Mouse (Mus musculus) T-cell, adult 66 days (primary cell): ENCODE measurements around the gene Gm5416. TPM values are rescaled to one million over a fixed set of nuclear protein-coding genes. Genes with fewer than 3 reads are reported as not detected.

Experiments
- total RNA-seq, 2 experiments: library from RNA; stranded (reverse); gene quantifications; 3 replicates in 1 of 2; 4 replicates in 1 of 2; pipeline ENCODE4 v1.2.4; 2023

Gene Gm5416
- total RNA-seq: not detected

DNA sequence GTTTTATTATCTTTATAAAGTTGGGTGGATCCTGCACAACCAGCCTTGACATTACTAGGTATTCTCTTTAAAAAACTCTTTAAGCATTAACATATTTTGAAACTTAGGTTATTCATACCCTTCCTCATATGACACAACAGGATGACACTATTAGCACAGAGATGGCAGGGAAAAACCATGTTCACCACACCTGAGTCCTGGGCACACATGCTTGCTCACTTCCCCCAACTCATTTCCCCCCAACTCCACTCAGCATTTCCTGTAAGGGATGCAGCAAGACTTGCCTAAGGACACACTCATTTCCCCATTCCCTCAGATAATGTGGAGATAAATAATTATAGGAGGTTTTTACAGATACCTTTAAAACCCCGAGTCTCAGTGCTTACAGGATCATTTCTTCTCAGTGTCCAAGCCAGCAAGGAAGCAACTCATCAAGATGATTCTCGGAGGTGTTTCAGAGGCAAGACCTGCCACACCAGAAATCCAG, at the start of gene Gm5416:
Gene Gm5416 (plus strand): TSS at position 437 of the 487 bp plus-strand sequence.

DNA sequence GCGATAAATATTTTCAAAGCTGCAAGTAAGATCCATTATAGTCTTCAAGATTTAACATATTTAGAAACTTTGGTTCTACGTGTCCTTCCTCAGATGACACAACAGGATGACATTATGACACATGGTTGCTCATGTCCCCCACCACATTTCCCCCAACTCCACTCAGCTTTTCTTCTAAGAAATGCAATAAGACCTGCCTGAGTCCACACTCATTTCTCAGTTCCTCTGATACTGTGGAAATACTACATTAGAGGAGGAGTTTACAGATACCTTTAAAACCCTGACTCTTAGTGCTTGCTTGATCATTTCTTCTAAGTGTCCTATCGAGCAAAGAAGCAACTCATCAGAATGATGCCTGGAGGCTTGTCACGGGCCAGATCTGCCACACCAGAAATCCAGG, 26.3 kb upstream of the Gm5416 start, which contains the start of gene Gm5483:
Gene Gm5483 (plus strand): TSS at position 301 of the 400 bp plus-strand sequence.

DNA sequence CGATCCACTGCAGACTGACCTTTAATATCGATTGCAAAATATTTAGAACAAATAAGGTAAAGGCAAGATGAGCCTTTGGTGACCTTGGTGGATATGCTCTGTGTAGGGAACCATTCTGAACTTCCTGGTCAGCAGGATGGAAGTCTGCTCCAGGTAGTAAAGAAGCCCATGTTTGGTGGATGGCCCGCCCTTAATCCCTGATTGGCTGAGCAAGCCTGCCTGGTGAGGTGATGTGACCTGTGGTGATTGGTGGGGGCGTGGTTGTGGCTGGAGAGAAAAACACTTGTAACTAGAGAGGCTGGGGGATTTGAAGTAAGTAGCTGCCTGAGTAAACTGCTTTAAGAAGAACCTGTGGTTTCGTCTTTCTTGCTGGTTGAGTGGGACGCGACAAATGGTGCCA, 11.0 kb downstream of the Gm5416 start, which contains the start of gene 2010005H15Rik:
Gene 2010005H15Rik (plus strand): TSS at position 301 of the 400 bp plus-strand sequence.

Other genes starting within 250 kb of the Gm5416 start
- 10 to 100 TPM; 74.8 to 81.7 TPM for gene Kpna1, start 231.7 kb upstream of the Gm5416 start, total RNA-seq
- 10 to 100 TPM; 11.3 to 13.3 TPM for gene Wdr5b, start 169.2 kb upstream of the Gm5416 start, total RNA-seq
- 10 to 100 TPM; 47.8 to 49.0 TPM for gene Fam162a, start 138.8 kb upstream of the Gm5416 start, total RNA-seq
- gene Ccdc58, start 138.7 kb upstream of the Gm5416 start, total RNA-seq: 10 to 100 TPM; 38.1 to 43.4 TPM
- not detected for gene Csta1, start 79.2 kb upstream of the Gm5416 start, total RNA-seq
- not detected for gene Stfa2l1, start 53.6 kb upstream of the Gm5416 start, total RNA-seq
- gene Gm5483, start 26.2 kb upstream of the Gm5416 start, total RNA-seq: not detected
- gene 2010005H15Rik, start 11.1 kb downstream of the Gm5416 start, total RNA-seq: not detected
- gene Stfa1, start 66.5 kb downstream of the Gm5416 start, total RNA-seq: not detected
- gene BC117090, start 123.9 kb downstream of the Gm5416 start, total RNA-seq: not detected
- not detected for gene BC100530, start 157.3 kb downstream of the Gm5416 start, total RNA-seq
- gene Stfa2, start 198.1 kb downstream of the Gm5416 start, total RNA-seq: not detected
- gene Stfa3, start 245.0 kb downstream of the Gm5416 start, total RNA-seq: 1 to 10 TPM in 1 of 2 experiments, not detected in 1; 2.2 TPM